Mouse (Mus musculus): ENCODE data around the gene Bora. TPM values are rescaled to one million over a fixed set of nuclear protein-coding genes. Genes with fewer than 3 reads are reported as not detected.

Bora gene
- total RNA-seq, 2 experiments from 2014 or later, result 0.59 to 0.84 TPM

DNA sequence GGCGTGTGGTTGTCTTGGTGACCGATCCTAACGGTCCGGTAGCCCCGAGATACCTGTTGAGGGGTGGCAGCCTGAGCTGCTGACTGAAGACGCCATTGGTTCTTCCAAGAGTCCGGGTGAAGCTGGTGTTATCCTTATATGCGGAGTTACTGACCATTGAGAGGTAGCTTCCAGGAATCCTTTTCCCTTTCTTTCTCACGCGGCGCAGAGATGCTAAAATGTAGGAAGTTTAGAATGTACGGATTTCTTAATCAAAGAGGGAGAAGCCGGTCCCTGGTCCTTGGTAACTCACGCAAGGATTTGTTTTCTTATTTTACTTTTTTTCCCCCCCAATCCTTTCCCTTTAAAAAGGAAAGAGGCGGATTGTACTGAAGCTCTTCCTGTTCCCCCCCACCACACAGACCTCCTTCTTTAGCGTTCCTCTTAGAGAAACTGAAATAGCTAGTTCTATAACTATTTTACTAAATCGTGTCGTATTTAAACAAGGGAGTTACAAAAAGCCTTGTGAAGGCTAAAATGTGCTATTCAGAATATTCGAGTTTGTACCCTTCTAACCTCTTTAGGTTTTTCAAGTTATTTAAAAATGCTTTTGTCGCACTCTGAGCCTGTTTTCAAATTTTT, 54.1 kb downstream of the Bora start:
- H3K27ac ChIP-seq, result peak overlapping the region; percentile 91
- H3K4me3 ChIP-seq, result peak overlapping the region; percentile 86
- intact Hi-C loops (cut with DNase I), result loop anchor here (2.0 kb wide), 1 partner anchor 53 kb away; the partner anchor contains the start of genes Bora and Mzt1
- TF ChIP-seq CTCF (IDR thresholded peaks at IDR 0.05), result no peak
- DNase-seq, result no peak

GRCm38 (mm10) chr14:99103050-99103449, 57.0 kb downstream of the Bora start:
- Histone ChIP-seq H3K27ac (peak overlapping the region; percentile 83), H3K4me3 (no peak overlapping the region)
- no peak for TF ChIP-seq CTCF (IDR thresholded peaks at IDR 0.05)
- intact Hi-C loops (cut with DNase I), result no loop called here
- no peak for DNase-seq

DNA sequence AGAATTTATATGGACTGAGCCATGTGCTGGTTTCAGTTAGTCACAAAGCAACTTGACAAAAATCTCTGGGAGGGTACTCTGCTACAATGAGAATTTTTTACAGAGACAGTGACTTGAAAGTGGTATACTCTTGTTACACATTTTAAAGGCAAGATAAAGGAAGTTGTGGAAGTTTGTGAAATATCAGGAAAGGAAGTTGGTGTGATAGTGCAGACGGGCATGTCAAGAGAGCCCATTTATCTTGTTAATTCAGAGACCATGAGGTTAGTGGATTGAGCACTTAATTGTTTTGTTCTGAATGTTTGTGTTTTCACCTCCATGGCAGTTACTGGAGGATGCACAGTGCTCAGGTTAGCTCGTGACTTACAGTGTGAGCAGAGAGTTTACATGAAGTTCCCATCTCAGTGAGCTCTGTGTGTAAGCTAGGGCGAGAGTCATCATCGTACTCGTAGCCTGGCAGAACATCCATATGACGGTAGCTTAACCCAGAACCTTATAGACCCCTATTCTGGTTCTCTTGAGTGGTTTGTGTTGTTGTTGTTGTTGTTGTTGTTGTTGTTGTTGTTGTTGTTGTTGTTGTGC, 58.6 kb downstream of the Bora start:
- H3K4me3 ChIP-seq, result peak overlapping the region; percentile 27
- H3K27ac ChIP-seq, result peak overlapping the region; percentile 83
- intact Hi-C loops (cut with DNase I), result no loop called here
- no peak for TF ChIP-seq CTCF (IDR thresholded peaks at IDR 0.05)
- DNase-seq, result no peak

DNA sequence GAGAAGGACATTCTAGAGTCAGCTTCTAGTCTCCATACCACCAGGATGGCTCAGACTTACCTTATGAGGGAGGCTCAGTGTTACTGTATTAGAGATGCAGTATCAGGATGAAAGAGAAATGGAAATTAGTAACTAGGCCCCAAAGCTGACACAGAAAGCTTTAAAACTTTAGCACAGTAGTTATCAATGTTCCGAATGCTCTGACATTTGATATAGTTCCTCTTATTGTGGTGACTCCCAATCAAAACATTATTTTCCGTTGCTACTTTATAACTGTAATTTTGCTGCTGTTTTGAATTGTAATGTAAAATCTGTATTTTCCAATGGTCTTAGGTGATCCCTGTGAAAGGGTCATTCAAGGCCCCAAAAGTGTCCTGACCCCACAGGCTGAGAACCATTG, 60.6 kb downstream of the Bora start:
- intact Hi-C loops (cut with DNase I), result no loop called here
- H3K27ac ChIP-seq, result no peak overlapping the region
- DNase-seq, result no peak
- no peak for TF ChIP-seq CTCF (IDR thresholded peaks at IDR 0.05)
- no peak overlapping the region for H3K4me3 ChIP-seq

- Histone ChIP-seq H3K4me3 (no peak overlapping the region), H3K27ac (no peak overlapping the region)
- TF ChIP-seq CTCF (IDR thresholded peaks at IDR 0.05), result no peak
- intact Hi-C loops (cut with DNase I), result no loop called here
- DNase-seq, result no peak
These were observed 61.7 kb downstream of the Bora start for GRCm38 (mm10) chr14:99107631-99108187.

GRCm38 (mm10) chr14:99108762-99109161, 62.7 kb downstream of the Bora start:
- Histone ChIP-seq H3K27ac (no peak overlapping the region), H3K4me3 (no peak overlapping the region)
- DNase-seq, result no peak
- TF ChIP-seq CTCF (IDR thresholded peaks at IDR 0.05), result no peak
- intact Hi-C loops (cut with DNase I), result no loop called here

- DNase-seq, result no peak
- no peak overlapping the region for H3K4me3 ChIP-seq
- intact Hi-C loops (cut with DNase I), result no loop called here
- no peak overlapping the region for H3K27ac ChIP-seq
- TF ChIP-seq CTCF (IDR thresholded peaks at IDR 0.05), result peak; percentile 33
These were observed 71.6 kb downstream of the Bora start for GRCm38 (mm10) chr14:99117576-99117975.

DNA sequence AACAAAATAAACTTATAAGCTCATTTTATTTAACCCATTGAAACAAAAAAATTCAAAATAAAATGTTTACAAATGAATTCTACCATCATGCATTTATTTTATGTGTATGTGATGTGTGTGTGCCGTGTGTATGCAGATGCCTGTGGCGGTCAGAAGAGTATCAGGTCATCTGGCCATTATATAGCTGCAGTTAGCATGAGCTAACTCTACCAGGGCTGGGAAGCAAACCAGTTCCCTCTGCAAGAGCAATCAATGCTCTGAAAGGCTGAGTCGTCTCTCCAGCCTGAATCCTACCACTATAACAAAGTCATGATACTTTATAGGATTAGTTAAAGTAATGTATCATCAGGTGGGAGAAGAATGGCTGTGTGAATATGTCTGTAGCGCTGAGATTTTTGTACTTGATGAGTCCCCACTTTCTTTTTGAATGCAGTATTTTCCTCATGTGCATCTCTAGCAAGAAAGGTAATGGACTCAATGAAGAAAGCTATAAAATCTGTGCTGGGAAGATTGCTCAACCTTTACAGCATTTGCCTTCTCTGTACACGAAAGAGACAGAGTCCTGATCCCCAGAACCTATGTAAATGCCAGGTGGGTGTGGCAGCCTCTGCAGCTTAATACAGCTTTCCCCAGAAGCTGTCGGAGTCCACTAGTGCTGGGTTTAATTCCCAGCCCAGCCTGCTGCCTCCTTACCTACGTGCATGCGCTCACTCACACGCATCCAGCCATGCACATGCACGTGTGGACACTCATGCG, 75.7 kb downstream of the Bora start:
- intact Hi-C loops (cut with DNase I), result no loop called here
- DNase-seq, result no peak
- no peak for TF ChIP-seq CTCF (IDR thresholded peaks at IDR 0.05)
- H3K4me3 ChIP-seq, result no peak overlapping the region
- H3K27ac ChIP-seq, result no peak overlapping the region

GRCm38 (mm10) chr14:99124076-99124475, 78.1 kb downstream of the Bora start:
- intact Hi-C loops (cut with DNase I), result no loop called here
- no peak for DNase-seq
- H3K27ac ChIP-seq, result no peak overlapping the region
- H3K4me3 ChIP-seq, result no peak overlapping the region
- TF ChIP-seq CTCF (IDR thresholded peaks at IDR 0.05), result 0 out of 2 replicates have a peak, but pooled peaks have one; percentile 1

Other genes starting within 250 kb of the Bora start
- gene Rpl36a-ps1, start 51.9 kb upstream of the Bora start, total RNA-seq (2021), result 1 to 10 TPM in 1 of 2 experiments, under 1 TPM in 1; 0.81 to 3.6 TPM
- 10 to 100 TPM; 30.8 to 35.6 TPM for gene Mzt1, start 88 bp upstream of the Bora start, total RNA-seq (2021)
- 10 to 100 TPM in 1 of 2 experiments, 1 to 10 TPM in 1; 5.8 to 11.0 TPM for gene Pibf1, start 53.2 kb downstream of the Bora start, total RNA-seq (2021)
- gene Dis3, start 53.5 kb downstream of the Bora start, total RNA-seq (2021), result 10 to 100 TPM; 12.2 to 13.0 TPM